Mouse (Mus musculus) ES-Bruce4 (cell line): Measurements from ENCODE around the gene 4933409G03Rik. TPM values are rescaled to one million over a fixed set of nuclear protein-coding genes. Genes with fewer than 3 reads are reported as not detected.

Experiments
- H3K27ac ChIP-seq: 2 replicates; pipeline ENCODE4 v1.5.1; 2012; ENCODE audit warnings: low read length, inconsistent platforms; ENCODE audit not compliant: insufficient read depth
- H3K27me3 ChIP-seq: 2 replicates; pipeline ENCODE4 v1.6.1; 2012; ENCODE audit warnings: mild to moderate bottlenecking, low read length, inconsistent platforms; ENCODE audit not compliant: control insufficient read depth, poor library complexity, insufficient read depth, severe bottlenecking
- H3K36me3 ChIP-seq: 2 replicates; pipeline ENCODE4 v1.6.1; 2012; ENCODE audit warnings: inconsistent platforms, mild to moderate bottlenecking, low read length, moderate library complexity; ENCODE audit not compliant: control insufficient read depth, poor library complexity, insufficient read depth, severe bottlenecking
- H3K4me1 ChIP-seq: one replicate; pipeline ENCODE4 v1.8.1; 2011; ENCODE audit warnings: low read length; ENCODE audit not compliant: control insufficient read depth, insufficient read depth
- H3K4me3 ChIP-seq: 2 replicates; pipeline ENCODE4 v1.5.1; 2011; ENCODE audit warnings: low read depth, mild to moderate bottlenecking, low read length
- H3K9ac ChIP-seq: 2 replicates; pipeline ENCODE4 v1.6.1; 2012; ENCODE audit warnings: low read depth, mild to moderate bottlenecking, inconsistent platforms; ENCODE audit not compliant: poor library complexity, severe bottlenecking
- H3K9me3 ChIP-seq: replicated peaks from 2 replicates; pipeline ENCODE4 v1.6.1; 2012; ENCODE audit warnings: mild to moderate bottlenecking, low read length, inconsistent platforms; ENCODE audit not compliant: control insufficient read depth, poor library complexity, insufficient read depth, severe bottlenecking
- CTCF ChIP-seq: IDR thresholded peaks from one replicate; pipeline ENCODE4 v1.8.1; 2011; ENCODE audit warnings: low read depth, low read length
- EP300 ChIP-seq: IDR thresholded peaks from 2 replicates; pipeline ENCODE4 v1.6.1; 2011; ENCODE audit warnings: low read depth, low read length; ENCODE audit not compliant: insufficient read depth
- POLR2A ChIP-seq: IDR thresholded peaks from one replicate; pipeline ENCODE4 v1.8.1; 2011; ENCODE audit warnings: low read length; ENCODE audit not compliant: insufficient read depth
- polyA plus RNA-seq: library from polyadenylated mRNA; stranded (reverse); fragments of >200 nt; gene quantifications from 2 replicates; pipeline ENCODE4 v1.2.4, GENCODE M21; 2011; ENCODE audit warnings: low read depth; ENCODE audit not compliant: missing spikeins, insufficient read depth, insufficient read length

Gene 4933409G03Rik
- not detected in 2 replicates for polyA plus RNA-seq

DNA sequence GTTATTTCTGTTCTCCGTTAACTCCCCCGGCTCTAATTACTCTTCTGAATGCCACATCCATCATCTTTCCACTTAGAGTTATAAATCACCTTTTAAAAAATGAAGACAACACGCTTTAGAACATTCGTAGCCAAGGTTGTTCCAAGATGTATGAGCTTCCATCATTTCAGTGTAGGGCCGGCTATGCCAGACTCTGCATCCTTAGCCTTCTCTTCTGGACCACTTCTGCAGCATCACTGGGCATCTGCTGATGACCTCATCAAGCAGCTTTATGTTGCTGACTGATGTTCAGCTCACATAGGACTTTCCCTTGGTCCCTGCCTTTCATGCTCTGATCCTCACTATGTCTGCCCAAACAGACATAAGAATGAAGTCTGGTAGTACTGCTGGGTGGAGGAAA, at the start of gene 4933409G03Rik:
TSS of gene 4933409G03Rik (plus strand) at position 301 of the 400 bp plus-strand sequence.
- H3K36me3 ChIP-seq = no peaks in the 10 kb centered on the region
- H3K4me3 ChIP-seq = no peak within 1 kb of the TSS
- no peak within 1 kb of the TSS for H3K27ac ChIP-seq
- H3K27me3 ChIP-seq = no peaks in the 10 kb centered on the region
- H3K9me3 ChIP-seq = no peaks in the 10 kb centered on the region
- H3K9ac ChIP-seq = no peak within 1 kb of the TSS
- H3K4me1 ChIP-seq = no peaks in the 10 kb centered on the region
- no peak for TF ChIP-seq EP300
- no peak for TF ChIP-seq POLR2A
- TF ChIP-seq CTCF = no peak

GRCm38 (mm10) chr2:68544190-68544589, 38.0 kb upstream of the 4933409G03Rik start:
- Histone ChIP-seq H3K27me3 (no peaks in the 10 kb centered on the region), H3K9me3 (no peaks in the 10 kb centered on the region), H3K4me1 (no peaks in the 10 kb centered on the region), H3K27ac (no peak overlapping the region), H3K9ac (no peak overlapping the region), H3K4me3 (no peak overlapping the region), H3K36me3 (no peaks in the 10 kb centered on the region)
- no peak for TF ChIP-seq EP300
- no peak for TF ChIP-seq CTCF
- TF ChIP-seq POLR2A = no peak

GRCm38 (mm10) chr2:68560821-68561220, 21.4 kb upstream of the 4933409G03Rik start:
- Histone ChIP-seq H3K9ac (no peak overlapping the region), H3K4me3 (no peak overlapping the region), H3K36me3 (no peaks in the 10 kb centered on the region), H3K4me1 (no peaks in the 10 kb centered on the region), H3K27me3 (no peaks in the 10 kb centered on the region), H3K9me3 (no peaks in the 10 kb centered on the region), H3K27ac (no peak overlapping the region)
- no peak for TF ChIP-seq POLR2A
- no peak for TF ChIP-seq EP300
- TF ChIP-seq CTCF = no peak

DNA sequence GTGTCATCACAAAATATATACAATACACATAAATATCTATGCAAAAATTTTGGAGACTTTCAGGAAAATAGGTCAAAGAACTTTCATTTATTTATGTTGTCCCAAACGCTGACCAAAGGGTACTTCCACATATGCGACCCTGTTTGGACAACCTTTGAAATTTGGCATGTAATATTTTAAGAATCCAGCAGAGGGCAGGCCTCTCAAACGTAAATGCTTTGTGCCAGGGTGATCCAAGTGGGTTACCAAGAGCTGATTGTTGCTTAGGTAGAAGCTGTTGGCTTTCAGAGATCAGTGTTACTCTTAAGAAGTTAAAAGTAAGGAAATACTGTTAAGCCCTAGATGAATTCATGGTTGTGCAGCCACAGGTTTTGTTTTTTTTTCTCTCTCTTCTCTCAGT, 18.9 kb upstream of the 4933409G03Rik start:
- TF ChIP-seq CTCF (peak; percentile 9), EP300 (no peak), POLR2A (no peak)
- Histone ChIP-seq H3K27me3 (no peaks in the 10 kb centered on the region), H3K4me1 (no peaks in the 10 kb centered on the region), H3K36me3 (no peaks in the 10 kb centered on the region), H3K9ac (no peak overlapping the region), H3K9me3 (no peaks in the 10 kb centered on the region), H3K27ac (no peak overlapping the region), H3K4me3 (no peak overlapping the region)

GRCm38 (mm10) chr2:68568361-68568760, 13.9 kb upstream of the 4933409G03Rik start:
- no peak overlapping the region for H3K9ac ChIP-seq
- no peaks in the 10 kb centered on the region for H3K36me3 ChIP-seq
- H3K9me3 ChIP-seq = no peaks in the 10 kb centered on the region; the same call in 1 of the 2 replicates
- H3K27me3 ChIP-seq = no peaks in the 10 kb centered on the region
- no peaks in the 10 kb centered on the region for H3K4me1 ChIP-seq
- TF ChIP-seq EP300 (no peak), CTCF (no peak), POLR2A (no peak)
- no peak overlapping the region for H3K27ac ChIP-seq
- H3K4me3 ChIP-seq = no peak overlapping the region

DNA sequence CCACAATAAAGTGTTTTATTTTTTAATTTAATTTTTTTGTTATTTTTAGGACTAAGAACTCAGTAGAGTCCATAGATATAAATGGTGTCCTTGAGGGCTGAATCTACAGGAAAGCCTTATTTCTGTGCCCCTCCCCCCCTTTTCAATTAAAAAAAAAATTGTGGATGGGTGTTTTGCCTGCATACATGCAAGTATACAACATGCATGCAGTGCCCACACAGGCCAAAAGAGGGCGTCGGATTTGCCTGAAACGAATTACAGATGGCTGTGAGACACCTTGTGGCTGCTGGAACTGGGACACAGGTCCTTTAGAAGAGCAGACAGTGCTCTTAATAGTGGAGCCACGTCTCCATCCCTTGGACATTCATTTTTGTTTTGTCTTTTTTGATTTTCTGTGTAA, 9.9 kb upstream of the 4933409G03Rik start:
- Histone ChIP-seq H3K27me3 (no peaks in the 10 kb centered on the region), H3K27ac (no peak overlapping the region), H3K4me3 (no peak overlapping the region), H3K9me3 (no peaks in the 10 kb centered on the region; the same call in 1 of the 2 replicates), H3K36me3 (no peaks in the 10 kb centered on the region), H3K9ac (no peak overlapping the region), H3K4me1 (no peaks in the 10 kb centered on the region)
- TF ChIP-seq POLR2A (no peak), EP300 (no peak), CTCF (peak; percentile 81)
